Mouse (Mus musculus) CH12.LX (cell line): ENCODE results near the gene Fam243. TPM values are rescaled to one million over a fixed set of nuclear protein-coding genes. Genes with fewer than 3 reads are reported as not detected.

ENCODE experiments used
- DNase-seq: peaks from one replicate; pipeline ENCODE4 v3.0.0-alpha.2; 2013; ENCODE audit errors: extremely low read depth
- H3K27ac ChIP-seq: 2 replicates; pipeline ENCODE4 v1.5.1; 2012; ENCODE audit warnings: low read depth, mild to moderate bottlenecking, control low read depth, moderate library complexity; ENCODE audit not compliant: insufficient read depth
- H3K27me3 ChIP-seq: replicated peaks from 2 replicates; pipeline ENCODE3; 2012; ENCODE audit warnings: inconsistent platforms
- H3K36me3 ChIP-seq, 2 experiments: replicated peaks in 1 of 2; 2 replicates each; pipeline versions ENCODE3 to v1.6.1; 2012; ENCODE audit warnings: inconsistent platforms in 1 of 2, low read length in 1 of 2, mild to moderate bottlenecking in 1 of 2, mixed read lengths in 1 of 2, moderate library complexity in 1 of 2; ENCODE audit not compliant: control insufficient read depth in 1 of 2, insufficient read depth in 1 of 2
- H3K4me1 ChIP-seq, 2 experiments: 2 replicates each; pipeline ENCODE4 v1.6.1; 2012; ENCODE audit warnings: inconsistent platforms in 1 of 2, moderate library complexity in 1 of 2; ENCODE audit not compliant: insufficient read depth in 2 of 2, control insufficient read depth in 1 of 2
- H3K4me2 ChIP-seq: 2 replicates; pipeline ENCODE4 v1.6.1; 2012; ENCODE audit warnings: low read depth, mild to moderate bottlenecking, control low read depth; ENCODE audit not compliant: poor library complexity, insufficient read depth, severe bottlenecking
- H3K4me3 ChIP-seq, 3 experiments: fragments of 150-350 bp in 1 of 3; sonication (generic) in 1 of 3; replicated peaks in 1 of 3; 2 replicates each; pipeline versions ENCODE3 to v1.5.1; 2011 to 2012; ENCODE audit warnings: low read depth in 2 of 3, low read length in 2 of 3, mild to moderate bottlenecking in 2 of 3, moderate library complexity in 2 of 3, control low read depth in 1 of 3, improper control_type of control experiment in 1 of 3, inconsistent platforms in 1 of 3, mixed read lengths in 1 of 3; ENCODE audit not compliant: poor library complexity in 1 of 3
- H3K79me2 ChIP-seq: replicated peaks from 2 replicates; pipeline ENCODE4 v1.6.1; 2012; ENCODE audit warnings: mild to moderate bottlenecking, moderate library complexity; ENCODE audit not compliant: control insufficient read depth, poor library complexity, insufficient read depth, severe bottlenecking; ENCODE audit errors: extremely low read depth
- H3K9ac ChIP-seq: 2 replicates; pipeline ENCODE4 v1.6.1; 2012; ENCODE audit warnings: low read depth, mild to moderate bottlenecking, control low read depth, moderate library complexity; ENCODE audit not compliant: insufficient read depth
- H3K9me3 ChIP-seq: replicated peaks from 2 replicates; pipeline ENCODE3; 2012; ENCODE audit warnings: low read length, inconsistent platforms, mixed read lengths
- BHLHE40 ChIP-seq: IDR thresholded peaks from 2 replicates; pipeline ENCODE4 v1.6.1; 2011; ENCODE audit warnings: mild to moderate bottlenecking, low read depth, low read length, improper control_type of control experiment
- CHD2 ChIP-seq: IDR thresholded peaks from 2 replicates; pipeline ENCODE4 v1.6.1; 2011; ENCODE audit warnings: low read length, improper control_type of control experiment
- E2F4 ChIP-seq: IDR thresholded peaks from 2 replicates; pipeline ENCODE4 v1.6.1; 2011; ENCODE audit warnings: low read depth, low read length, improper control_type of control experiment; ENCODE audit not compliant: insufficient replicate concordance
- ELF1 ChIP-seq: IDR thresholded peaks from 2 replicates; pipeline ENCODE4 v1.6.1; 2014; ENCODE audit warnings: low read depth, mild to moderate bottlenecking, inconsistent platforms, low read length, improper control_type of control experiment
- ETS1 ChIP-seq: conservative IDR thresholded peaks from 2 replicates; pipeline ENCODE4 v1.6.1; 2012; ENCODE audit warnings: low read depth, mild to moderate bottlenecking, inconsistent platforms, low read length, improper control_type of control experiment, moderate library complexity
- GABPA ChIP-seq: IDR thresholded peaks from 2 replicates; pipeline ENCODE4 v1.6.1; 2012; ENCODE audit warnings: low read depth, low read length, improper control_type of control experiment, inconsistent platforms; ENCODE audit not compliant: insufficient replicate concordance
- HCFC1 ChIP-seq: IDR thresholded peaks from 2 replicates; pipeline ENCODE4 v1.6.1; 2012; ENCODE audit warnings: low read depth, mild to moderate bottlenecking, inconsistent platforms, low read length, improper control_type of control experiment
- IRF4 ChIP-seq: IDR thresholded peaks from 2 replicates; pipeline ENCODE4 v1.6.1; 2014; ENCODE audit warnings: low read depth, mild to moderate bottlenecking, inconsistent platforms, low read length, improper control_type of control experiment
- JUND ChIP-seq: conservative IDR thresholded peaks from 2 replicates; pipeline ENCODE4 v1.6.1; 2011; ENCODE audit warnings: low read depth, low read length, improper control_type of control experiment
- KAT2A ChIP-seq: IDR thresholded peaks from 2 replicates; pipeline ENCODE4 v1.6.1; 2012; ENCODE audit warnings: low read length, improper control_type of control experiment, inconsistent platforms; ENCODE audit not compliant: insufficient replicate concordance
- MAFK ChIP-seq: IDR thresholded peaks from 2 replicates; pipeline ENCODE4 v1.6.1; 2011; ENCODE audit warnings: low read length, improper control_type of control experiment; ENCODE audit not compliant: insufficient replicate concordance
- MAX ChIP-seq: IDR thresholded peaks from 2 replicates; pipeline ENCODE4 v1.6.1; 2011; ENCODE audit warnings: low read length, improper control_type of control experiment
- MAZ ChIP-seq: IDR thresholded peaks from 2 replicates; pipeline ENCODE4 v1.6.1; 2012; ENCODE audit warnings: low read depth, mild to moderate bottlenecking, inconsistent platforms, low read length, improper control_type of control experiment, moderate library complexity
- MEF2A ChIP-seq: IDR thresholded peaks from 2 replicates; pipeline ENCODE4 v1.6.1; 2014; ENCODE audit warnings: low read depth, mild to moderate bottlenecking, inconsistent platforms, low read length, improper control_type of control experiment, borderline replicate concordance
- MXI1 ChIP-seq: IDR thresholded peaks from 2 replicates; pipeline ENCODE4 v1.6.1; 2011; ENCODE audit warnings: mild to moderate bottlenecking, low read depth, low read length, improper control_type of control experiment
- MYC ChIP-seq: IDR thresholded peaks from 2 replicates; pipeline ENCODE4 v1.6.1; 2011; ENCODE audit warnings: low read depth, mild to moderate bottlenecking, improper control_type of control experiment, low read length
- NELFE ChIP-seq: IDR thresholded peaks from 2 replicates; pipeline ENCODE4 v1.6.1; 2011; ENCODE audit warnings: low read depth, low read length, improper control_type of control experiment
- NRF1 ChIP-seq: IDR thresholded peaks from 2 replicates; pipeline ENCODE4 v1.6.1; 2014; ENCODE audit warnings: low read depth, mild to moderate bottlenecking, inconsistent platforms, low read length, improper control_type of control experiment, moderate library complexity
- POLR2A ChIP-seq: IDR thresholded peaks from 2 replicates; pipeline ENCODE4 v1.6.1; 2011; ENCODE audit warnings: low read depth, mild to moderate bottlenecking, improper control_type of control experiment, low read length
- POLR2AphosphoS2 ChIP-seq: IDR thresholded peaks from 2 replicates; pipeline ENCODE4 v1.6.1; 2011; ENCODE audit warnings: low read depth, low read length, improper control_type of control experiment
- RAD21 ChIP-seq: IDR thresholded peaks from 2 replicates; pipeline ENCODE4 v1.6.1; 2011; ENCODE audit warnings: low read depth, mild to moderate bottlenecking, low read length, improper control_type of control experiment, moderate library complexity
- RCOR1 ChIP-seq: conservative IDR thresholded peaks from 2 replicates; pipeline ENCODE4 v1.6.1; 2012; ENCODE audit warnings: low read depth, mild to moderate bottlenecking, inconsistent platforms, low read length, improper control_type of control experiment
- SIN3A ChIP-seq: IDR thresholded peaks from 2 replicates; pipeline ENCODE4 v1.6.1; 2012; ENCODE audit warnings: low read length, improper control_type of control experiment, inconsistent platforms
- TBP ChIP-seq: conservative IDR thresholded peaks from 2 replicates; pipeline ENCODE4 v1.6.1; 2011; ENCODE audit warnings: low read depth, low read length, improper control_type of control experiment
- TCF12 ChIP-seq: IDR thresholded peaks from 2 replicates; pipeline ENCODE4 v1.6.1; 2014; ENCODE audit warnings: low read depth, mild to moderate bottlenecking, inconsistent platforms, low read length, improper control_type of control experiment
- UBTF ChIP-seq: IDR thresholded peaks from 2 replicates; pipeline ENCODE4 v1.6.1; 2012; ENCODE audit warnings: low read depth, mild to moderate bottlenecking, inconsistent platforms, low read length, improper control_type of control experiment, moderate library complexity
- USF2 ChIP-seq: conservative IDR thresholded peaks from 2 replicates; pipeline ENCODE4 v1.6.1; 2011; ENCODE audit warnings: low read depth, low read length, improper control_type of control experiment
- ZC3H11A ChIP-seq: IDR thresholded peaks from 2 replicates; pipeline ENCODE4 v1.6.1; 2012; ENCODE audit warnings: low read depth, mild to moderate bottlenecking, inconsistent platforms, low read length, improper control_type of control experiment
- ZMIZ1 ChIP-seq: IDR thresholded peaks from 2 replicates; pipeline ENCODE4 v1.6.1; 2012; ENCODE audit warnings: low read depth, mild to moderate bottlenecking, inconsistent platforms, low read length, improper control_type of control experiment
- ZNF384 ChIP-seq: IDR thresholded peaks from 2 replicates; pipeline ENCODE4 v1.6.1; 2012; ENCODE audit warnings: low read depth, low read length, improper control_type of control experiment, inconsistent platforms
- dilution Hi-C: fragments of 300-500 bp; cut with MboI; formaldehyde crosslinking; loops from 2 replicates; pipeline ENCODE4 v1.14.3; 2020; ENCODE audit warnings: low sequenced_read_pairs; ENCODE audit not compliant: extremely low pct_unique_long_range_greater_than_20kb, extremely low pct_ligation_motif_present
- in situ Hi-C: fragments of 300-500 bp; cut with MboI; formaldehyde crosslinking; loops from 3 replicates; pipeline ENCODE4 v1.14.3; 2019; ENCODE audit warnings: low sequenced_read_pairs, low pct_ligation_motif_present, low pct_unique_long_range_greater_than_20kb, mixed read lengths
- polyA plus RNA-seq: library from polyadenylated mRNA; unstranded; fragments of >175 nt; gene quantifications from 2 replicates; pipeline ENCODE4 v1.2.1, GENCODE M21; 2012; ENCODE audit warnings: low read depth; ENCODE audit not compliant: insufficient read length
- total RNA-seq, 2 experiments: library from RNA; depleted of rRNA; stranded (reverse); fragments of 300-350 nt in 1 of 2; fragments of >200 nt in 1 of 2; gene quantifications; 2 replicates each; pipeline ENCODE4 v1.2.3; 2012 to 2014

Gene Fam243
- total and polyA plus RNA-seq, 3 experiments: not detected

DNA sequence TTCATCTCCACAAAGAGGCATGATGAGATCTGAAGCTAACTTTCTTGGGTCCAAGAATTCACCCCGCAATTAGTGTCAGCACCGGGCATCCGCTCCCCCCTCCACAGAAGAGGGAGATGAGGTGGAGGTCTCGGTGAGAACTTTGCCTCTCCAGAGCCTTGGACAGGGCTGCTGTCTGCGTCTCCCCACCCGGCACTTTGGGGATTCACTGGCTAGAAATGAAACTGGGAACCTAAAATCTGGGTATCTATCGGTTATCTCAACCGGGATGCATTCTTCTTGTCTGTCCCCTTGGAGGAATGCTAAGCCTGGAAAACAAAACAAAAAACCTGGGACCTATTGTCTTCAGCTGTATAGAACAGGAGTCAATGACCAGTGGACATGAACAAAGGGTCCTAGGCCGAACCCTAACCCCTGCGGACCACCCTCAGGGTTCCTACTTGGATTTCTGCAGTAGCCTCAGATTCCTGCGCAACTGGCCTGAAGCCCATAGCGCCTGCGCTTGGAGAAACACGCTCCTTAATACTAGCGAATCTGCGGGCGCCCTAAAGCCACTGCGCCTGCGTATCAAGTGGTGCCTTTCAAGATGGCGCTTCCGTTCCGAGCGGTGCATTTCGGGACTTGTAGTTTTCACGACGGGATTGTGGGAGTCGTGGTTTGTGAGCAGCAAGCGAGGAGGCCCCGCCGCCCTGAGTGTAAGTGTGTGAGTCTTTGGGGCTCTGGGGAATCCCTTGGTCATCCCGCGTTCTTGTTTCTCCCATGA lies 20.4 kb downstream of the Fam243 start, which contains the start of gene Smim11:
Smim11 (plus strand) TSS at position 638 of the 763 bp plus-strand sequence.
- Histone ChIP-seq H3K9me3 (no peaks in the 10 kb centered on the region), H3K79me2 (no peaks in the 10 kb centered on the region), H3K4me3 (peak within 1 kb of the TSS; percentile 66 to 87 (median 73)), H3K4me2 (peak within 1 kb of the TSS; percentile 95), H3K36me3 (peaks cover 3 to 14% of the 10 kb centered on the region in 2 experiments), H3K27me3 (no peaks in the 10 kb centered on the region), H3K4me1 (peaks cover 11 to 53% of the 10 kb centered on the region in 2 experiments), H3K9ac (peak within 1 kb of the TSS; percentile 80), H3K27ac (no peak within 1 kb of the TSS)
- in situ Hi-C loops (no loop called here), dilution Hi-C loops (no loop called here)
- DNase-seq: peak; percentile 99
- peak; percentile 26; the same call in 1 of the 2 replicates for TF ChIP-seq CHD2
- 0 out of 2 replicates have a peak, but pooled peaks have one; percentile 59 for TF ChIP-seq POLR2AphosphoS2
- no peak for TF ChIP-seq ZNF384
- TF ChIP-seq TBP: peak; percentile 74
- TF ChIP-seq NELFE: peak; percentile 90
- peak; percentile 99 for TF ChIP-seq KAT2A
- TF ChIP-seq ETS1: no peak
- peak; percentile 85 for TF ChIP-seq ZC3H11A
- TF ChIP-seq POLR2A: peak; percentile 73
- peak; percentile 77; the same call in 1 of the 2 replicates for TF ChIP-seq MAZ
- TF ChIP-seq ELF1: peak; percentile 91
- TF ChIP-seq ZMIZ1: peak; percentile 84
- TF ChIP-seq TCF12: peak; percentile 56; the same call in 1 of the 2 replicates
- TF ChIP-seq MAFK: peak; percentile 37; the same call in 1 of the 2 replicates
- TF ChIP-seq MXI1: peak; percentile 61; the same call in 1 of the 2 replicates
- peak; percentile 87 for TF ChIP-seq SIN3A
- TF ChIP-seq BHLHE40: 0 out of 2 replicates have a peak, but pooled peaks have one; percentile 21
- TF ChIP-seq RCOR1: no peak
- TF ChIP-seq JUND: 0 out of 2 replicates have a peak, but pooled peaks have one; percentile 14
- no peak for TF ChIP-seq UBTF
- TF ChIP-seq IRF4: peak; percentile 61; the same call in 1 of the 2 replicates
- peak; percentile 100 for TF ChIP-seq HCFC1
- TF ChIP-seq RAD21: no peak
- TF ChIP-seq NRF1: peak; percentile 99
- TF ChIP-seq E2F4: no peak
- peak; percentile 87; the same call in 1 of the 2 replicates for TF ChIP-seq GABPA
- no peak; the same call in none of the 2 replicates for TF ChIP-seq MAX
- no peak for TF ChIP-seq USF2
- peak; percentile 61; the same call in 1 of the 2 replicates for TF ChIP-seq MEF2A
- TF ChIP-seq MYC: peak; percentile 39; the same call in 1 of the 2 replicates
